Comparison of ENCODE assay signal across 8 mouse cellular contexts in genomic region chr11:35407341-35408154, GRCm38 (mm10).
DNase-seq lines count a peak whose midpoint lies in the region; ATAC-seq lines count a peak whose summit lies in the region.

No protein-coding gene starts in this region.

- H3K4me2 ChIP-seq in hindbrain, embryonic 15.5 days: no peak overlapping the region

- no peak overlapping the region for H3K4me3 ChIP-seq in hindbrain, embryonic 15.5 days

- H3K9ac ChIP-seq in hindbrain, embryonic 15.5 days: no peak overlapping the region

- peak; percentile 86 for ATAC-seq in hindbrain, embryonic 15.5 days (ENCODE audit: low FRiP score, low read depth)

- peaks cover 3% of the 10 kb centered on the region; the same call in 1 of the 2 replicates for H3K4me1 ChIP-seq in hindbrain, embryonic 15.5 days (replicated peaks)

- 56% methylated on average over 12 of the region's 12 CpGs for WGBS in hindbrain, embryonic 15.5 days

- no peaks in the 10 kb centered on the region for H3K9me3 ChIP-seq in hindbrain, embryonic 15.5 days

- no peaks in the 10 kb centered on the region for H3K36me3 ChIP-seq in hindbrain, embryonic 15.5 days

- peak; percentile 49 for DNase-seq in WW6 (ENCODE audit: low read depth, low spot score)
- DNase-seq in cerebellum, postnatal 10 days: peak; percentile 86 to 87
- DNase-seq in gastrocnemius, adult 18-20 months (ENCODE audit: low spot score): peak; percentile 61
- DNase-seq in layer of hippocampus, postnatal 25 days (ENCODE audit: extremely low spot score in 1 of 2, low spot score in 1 of 2): peak; percentile 36 to 52
- DNase-seq in lung, postnatal 36 days: peak; percentile 72
- DNase-seq in right cerebral cortex, postnatal 36 days (ENCODE audit: low spot score in 2 of 2): peak; percentile 65 to 72
- no peak for DNase-seq in T-cell, adult 2 months (ENCODE audit: low spot score)

- H3K27ac ChIP-seq in hindbrain, embryonic 15.5 days (replicated peaks): no peak overlapping the region

- peaks cover 14% of the 10 kb centered on the region for H3K27me3 ChIP-seq in hindbrain, embryonic 15.5 days
